Mouse (Mus musculus) spleen, adult 2 months (tissue): ENCODE measurements around the gene Hoxb13. TPM values are rescaled to one million over a fixed set of nuclear protein-coding genes. Genes with fewer than 3 reads are reported as not detected.

Source experiments
- DNase-seq, 2 experiments: peaks; one replicate each; pipeline versions ENCODE4 v3.0.0 to v3.0.0-alpha.2; 2012 to 2021; ENCODE audit warnings: low spot score in 2 of 2, low read depth in 1 of 2
- H3K27ac ChIP-seq: fragments of 200-500 bp; 2 replicates; pipeline ENCODE4 v1.5.1; 2012; ENCODE audit warnings: low read length, inconsistent platforms; ENCODE audit not compliant: insufficient read depth
- H3K27me3 ChIP-seq: fragments of 200-500 bp; 2 replicates; pipeline ENCODE4 v1.6.1; 2012; ENCODE audit warnings: mild to moderate bottlenecking, moderate library complexity, low read length, inconsistent platforms; ENCODE audit not compliant: control insufficient read depth, insufficient read depth
- H3K36me3 ChIP-seq: fragments of 200-500 bp; 2 replicates; pipeline ENCODE4 v1.6.1; 2012; ENCODE audit warnings: mild to moderate bottlenecking, low read length, inconsistent platforms; ENCODE audit not compliant: control insufficient read depth, insufficient read depth
- H3K4me1 ChIP-seq: fragments of 200-500 bp; 2 replicates; pipeline ENCODE4 v1.6.1; 2011; ENCODE audit warnings: inconsistent platforms; ENCODE audit not compliant: control insufficient read depth, insufficient read depth, insufficient read length
- H3K4me3 ChIP-seq: fragments of 200-500 bp; 2 replicates; pipeline ENCODE4 v1.5.1; 2011; ENCODE audit warnings: mild to moderate bottlenecking, inconsistent platforms; ENCODE audit not compliant: insufficient read depth, insufficient read length; ENCODE audit errors: extremely low read depth
- CTCF ChIP-seq: fragments of 200-500 bp; IDR thresholded peaks from 2 replicates; pipeline ENCODE4 v1.5.1; 2011; ENCODE audit warnings: mild to moderate bottlenecking, inconsistent platforms; ENCODE audit not compliant: insufficient read depth, insufficient read length, insufficient replicate concordance; ENCODE audit errors: extremely low read depth
- POLR2A ChIP-seq: fragments of 200-500 bp; IDR thresholded peaks from 2 replicates; pipeline ENCODE4 v1.6.1; 2011; ENCODE audit warnings: low read depth, low read length, inconsistent platforms
- WGBS: fragments of 180-500 bp; shearing (Covaris S2); methylation state at CpG from one replicate; pipeline ENCODE4 v1.1.7; 2018; 5-methylcytosine and 5-hydroxymethylcytosine counted together
- polyA plus RNA-seq: library from polyadenylated mRNA; depleted of rRNA; stranded (reverse); fragments of >200 nt; gene quantifications from 2 replicates; pipeline ENCODE4 v1.2.3, GENCODE M21; 2012

The Hoxb13 gene
- polyA plus RNA-seq, 1 experiment = not detected

- no peaks in the 10 kb centered on the region for H3K36me3 ChIP-seq
- H3K27me3 ChIP-seq = peaks cover 20% of the 10 kb centered on the region
- TF ChIP-seq CTCF = no peak
- no peak for TF ChIP-seq POLR2A
- H3K4me1 ChIP-seq = no peaks in the 10 kb centered on the region
- WGBS = 24% methylated on average over 3 of the region's 3 CpGs
- H3K27ac ChIP-seq = no peak overlapping the region
- H3K4me3 ChIP-seq = no peak overlapping the region
- DNase-seq = no peak
Measured at GRCm38 (mm10) chr11:96171601-96172000, 22.5 kb upstream of the Hoxb13 start.

GRCm38 (mm10) chr11:96172511-96173287 lies 21.4 kb upstream of the Hoxb13 start:
- no peak overlapping the region for H3K27ac ChIP-seq
- H3K36me3 ChIP-seq = no peaks in the 10 kb centered on the region
- no peak for DNase-seq
- H3K4me1 ChIP-seq = no peaks in the 10 kb centered on the region
- H3K4me3 ChIP-seq = no peak overlapping the region
- peaks cover 22% of the 10 kb centered on the region for H3K27me3 ChIP-seq
- TF ChIP-seq POLR2A (no peak), CTCF (no peak)
- WGBS = 5% methylated on average over 25 of the region's 25 CpGs

GRCm38 (mm10) chr11:96173288-96173840 lies 20.8 kb upstream of the Hoxb13 start:
- 6% methylated on average over 16 of the region's 16 CpGs for WGBS
- DNase-seq = no peak
- TF ChIP-seq POLR2A (no peak), CTCF (no peak)
- Histone ChIP-seq H3K27me3 (peaks cover 22% of the 10 kb centered on the region), H3K4me1 (no peaks in the 10 kb centered on the region), H3K4me3 (no peak overlapping the region), H3K27ac (no peak overlapping the region), H3K36me3 (no peaks in the 10 kb centered on the region)

- Histone ChIP-seq H3K4me1 (no peaks in the 10 kb centered on the region), H3K27ac (no peak overlapping the region), H3K27me3 (peaks cover 26% of the 10 kb centered on the region), H3K36me3 (no peaks in the 10 kb centered on the region), H3K4me3 (no peak overlapping the region)
- TF ChIP-seq POLR2A (no peak), CTCF (no peak)
- WGBS = 7% methylated on average over 6 of the region's 6 CpGs
- no peak for DNase-seq
Measured at GRCm38 (mm10) chr11:96174881-96175280, 19.2 kb upstream of the Hoxb13 start.

- peaks cover 24% of the 10 kb centered on the region for H3K27me3 ChIP-seq
- 11% methylated on average over 17 of the region's 17 CpGs for WGBS
- no peak for DNase-seq
- H3K4me1 ChIP-seq = no peaks in the 10 kb centered on the region
- no peaks in the 10 kb centered on the region for H3K36me3 ChIP-seq
- H3K27ac ChIP-seq = no peak overlapping the region
- TF ChIP-seq POLR2A (no peak), CTCF (no peak)
- no peak overlapping the region for H3K4me3 ChIP-seq
Measured at GRCm38 (mm10) chr11:96175511-96175910, 18.6 kb upstream of the Hoxb13 start.

GRCm38 (mm10) chr11:96175951-96176530 lies 18.1 kb upstream of the Hoxb13 start:
- Histone ChIP-seq H3K27ac (no peak overlapping the region), H3K36me3 (no peaks in the 10 kb centered on the region), H3K4me3 (no peak overlapping the region), H3K27me3 (peaks cover 22% of the 10 kb centered on the region), H3K4me1 (no peaks in the 10 kb centered on the region)
- DNase-seq = no peak
- WGBS = 8% methylated on average over 9 of the region's 9 CpGs
- TF ChIP-seq CTCF (no peak), POLR2A (no peak)

GRCm38 (mm10) chr11:96176841-96177240 lies 17.3 kb upstream of the Hoxb13 start:
- Histone ChIP-seq H3K27me3 (peaks cover 28% of the 10 kb centered on the region), H3K27ac (no peak overlapping the region), H3K4me1 (no peaks in the 10 kb centered on the region), H3K4me3 (no peak overlapping the region), H3K36me3 (no peaks in the 10 kb centered on the region)
- 3% methylated on average over 10 of the region's 10 CpGs for WGBS
- TF ChIP-seq CTCF = no peak
- no peak for TF ChIP-seq POLR2A
- DNase-seq = no peak
